Mouse (Mus musculus) forebrain, embryonic 16.5 days (tissue): ENCODE results near the gene Gm21149. TPM values are rescaled to one million over a fixed set of nuclear protein-coding genes. Genes with fewer than 3 reads are reported as not detected.
A peak's percentile ranks its signal among the peaks of the same experiment; 100 is the strongest.
"Not testable (repeated sequence)": the region's sequence is repeated elsewhere in the genome, so short reads cannot be mapped to it uniquely, and the experiment has no call there.

Experiments used
- ATAC-seq: fragments of 200-750 bp; cut with Nextera tagmentation; 2 replicates; pipeline ENCODE4 v1.8.0; 2017; ENCODE audit warnings: mild to moderate bottlenecking, moderate library complexity
- H3K27ac ChIP-seq: fragments of 300-500 bp; sonication (generic); 2 replicates; pipeline ENCODE4 v1.5.1; 2014; ENCODE audit warnings: low read length, control low read depth
- H3K27me3 ChIP-seq: fragments of 300-500 bp; sonication (generic); replicated peaks from 2 replicates; pipeline ENCODE4 v1.6.1; 2014; ENCODE audit warnings: low read length; ENCODE audit not compliant: control insufficient read depth, insufficient read depth
- H3K36me3 ChIP-seq: fragments of 300-500 bp; sonication (generic); 2 replicates; pipeline ENCODE4 v1.6.1; 2014; ENCODE audit not compliant: control insufficient read depth, insufficient read depth
- H3K4me1 ChIP-seq: fragments of 300-500 bp; sonication (generic); replicated peaks from 2 replicates; pipeline ENCODE4 v1.6.1; 2014; ENCODE audit warnings: low read length; ENCODE audit not compliant: control insufficient read depth, insufficient read depth
- H3K4me2 ChIP-seq: fragments of 300-500 bp; sonication (generic); 2 replicates; pipeline ENCODE4 v1.6.1; 2014; ENCODE audit warnings: mild to moderate bottlenecking, low read length, control low read depth
- H3K4me3 ChIP-seq: fragments of 300-500 bp; sonication (generic); replicated peaks from 2 replicates; pipeline ENCODE4 v1.5.1; 2014; ENCODE audit warnings: mild to moderate bottlenecking, low read length, control low read depth
- H3K9ac ChIP-seq: fragments of 300-500 bp; sonication (generic); replicated peaks from 2 replicates; pipeline ENCODE4 v1.6.1; 2014; ENCODE audit warnings: low read depth, low read length, control low read depth
- H3K9me3 ChIP-seq: fragments of 300-500 bp; sonication (generic); 2 replicates; pipeline ENCODE4 v1.6.1; 2016; ENCODE audit warnings: low read length; ENCODE audit not compliant: control insufficient read depth
- WGBS: fragments of 180-500 bp; shearing (Covaris S2); extraction: QIAGEN DNeasy Blood & Tissue Kit; methylation state at CpG from one replicate; pipeline ENCODE4 v1.1.7; 2014; 5-methylcytosine and 5-hydroxymethylcytosine counted together
- polyA plus RNA-seq: library from polyadenylated mRNA; unstranded; fragments of >200 nt; fragmentation: Nextera tagmentation; extraction: Ambion mirVana; gene quantifications from 2 replicates; pipeline ENCODE4 v1.2.1, GENCODE M21; 2015

Gm21149 gene
- polyA plus RNA-seq, 1 experiment from 2014 or later: not detected

GRCm38 (mm10) chr5:15507309-15507619, 30.9 kb upstream of the Gm21149 start:
- no peaks in the 10 kb centered on the region for H3K27me3 ChIP-seq
- no peak overlapping the region for H3K27ac ChIP-seq
- H3K9ac ChIP-seq: no peak overlapping the region
- H3K4me1 ChIP-seq: no peaks in the 10 kb centered on the region
- H3K4me3 ChIP-seq: no peak overlapping the region
- peak; percentile 59; the same call in 1 of the 2 replicates for ATAC-seq
- 71% methylated on average over 3 of the region's 3 CpGs for WGBS
- no peak overlapping the region for H3K4me2 ChIP-seq
- H3K36me3 ChIP-seq: no peaks in the 10 kb centered on the region
- peaks cover 24% of the 10 kb centered on the region for H3K9me3 ChIP-seq

- Histone ChIP-seq H3K9me3 (peaks cover 21% of the 10 kb centered on the region), H3K27ac (no peak overlapping the region), H3K4me3 (peak overlapping the region; percentile 22), H3K9ac (no peak overlapping the region), H3K4me2 (peak overlapping the region; percentile 35), H3K27me3 (no peaks in the 10 kb centered on the region), H3K4me1 (no peaks in the 10 kb centered on the region), H3K36me3 (no peaks in the 10 kb centered on the region)
- ATAC-seq: peak; percentile 84
- 45% methylated on average over 16 of the region's 16 CpGs for WGBS
Observed at GRCm38 (mm10) chr5:15506575-15507308, 30.4 kb upstream of the Gm21149 start.

GRCm38 (mm10) chr5:15498774-15499400, 22.6 kb upstream of the Gm21149 start:
- not testable (repeated sequence) for H3K4me3 ChIP-seq, H3K9ac ChIP-seq, H3K27me3 ChIP-seq, H3K9me3 ChIP-seq, H3K4me1 ChIP-seq, H3K27ac ChIP-seq, H3K4me2 ChIP-seq, ATAC-seq, H3K36me3 ChIP-seq
- WGBS: 33% methylated on average over 5 of the region's 5 CpGs

GRCm38 (mm10) chr5:15498350-15498749, 22.0 kb upstream of the Gm21149 start:
- H3K9me3 ChIP-seq, H3K27me3 ChIP-seq, H3K4me3 ChIP-seq, H3K27ac ChIP-seq, H3K36me3 ChIP-seq, ATAC-seq, H3K4me2 ChIP-seq, H3K9ac ChIP-seq, H3K4me1 ChIP-seq: not testable (repeated sequence)
- WGBS: 83% methylated on average over 3 of the region's 3 CpGs

- H3K36me3 ChIP-seq, H3K9me3 ChIP-seq, ATAC-seq, H3K27me3 ChIP-seq, H3K4me3 ChIP-seq, H3K9ac ChIP-seq, H3K4me1 ChIP-seq, H3K4me2 ChIP-seq, H3K27ac ChIP-seq: not testable (repeated sequence)
- 63% methylated on average over 2 of the region's 2 CpGs for WGBS
Observed at GRCm38 (mm10) chr5:15490934-15491333, 14.6 kb upstream of the Gm21149 start.

GRCm38 (mm10) chr5:15488743-15489142, 12.4 kb upstream of the Gm21149 start:
- H3K4me3 ChIP-seq: no peak overlapping the region
- no peaks in the 10 kb centered on the region for H3K27me3 ChIP-seq
- no peak overlapping the region for H3K9ac ChIP-seq
- H3K4me2 ChIP-seq: no peak overlapping the region
- H3K9me3 ChIP-seq: peaks cover 8% of the 10 kb centered on the region
- no peaks in the 10 kb centered on the region for H3K4me1 ChIP-seq
- ATAC-seq: no peak
- H3K27ac ChIP-seq: no peak overlapping the region
- 86% methylated on average over 5 of the region's 5 CpGs for WGBS
- H3K36me3 ChIP-seq: no peaks in the 10 kb centered on the region

- WGBS: 18% methylated on average over 2 of the region's 2 CpGs
- not testable (repeated sequence) for H3K4me3 ChIP-seq, H3K27ac ChIP-seq, H3K27me3 ChIP-seq, H3K4me2 ChIP-seq, H3K36me3 ChIP-seq, ATAC-seq, H3K9ac ChIP-seq, H3K4me1 ChIP-seq
- peaks cover 14% of the 10 kb centered on the region for H3K9me3 ChIP-seq
Observed at GRCm38 (mm10) chr5:15484616-15485015, 8.3 kb upstream of the Gm21149 start.

GRCm38 (mm10) chr5:15483576-15483975, 7.3 kb upstream of the Gm21149 start:
- not testable (repeated sequence) for H3K36me3 ChIP-seq, H3K4me3 ChIP-seq, H3K4me2 ChIP-seq, H3K27me3 ChIP-seq, H3K4me1 ChIP-seq, ATAC-seq, H3K9ac ChIP-seq, H3K27ac ChIP-seq
- H3K9me3 ChIP-seq: peaks cover 12% of the 10 kb centered on the region
- 56% methylated on average over 4 of the region's 4 CpGs for WGBS

- whole genome bisulfite sequencing: 62% methylated on average over 2 of the region's 2 CpGs
- not testable (repeated sequence) for H3K4me1 ChIP-seq, ATAC-seq, H3K27me3 ChIP-seq, H3K4me3 ChIP-seq, H3K36me3 ChIP-seq, H3K4me2 ChIP-seq, H3K27ac ChIP-seq, H3K9ac ChIP-seq
- peaks cover 17% of the 10 kb centered on the region for H3K9me3 ChIP-seq
Observed at GRCm38 (mm10) chr5:15482815-15483214, 6.5 kb upstream of the Gm21149 start.
